Mouse (Mus musculus) MEL (cell line): ENCODE measurements around the gene Ryr3. TPM values are rescaled to one million over a fixed set of nuclear protein-coding genes. Genes with fewer than 3 reads are reported as not detected.

Source experiments
- DNase-seq: peaks from one replicate; pipeline ENCODE4 v3.0.0; 2011; ENCODE audit warnings: low read depth, low spot score
- H3K27ac ChIP-seq: 2 replicates; pipeline ENCODE4 v1.5.1; 2012; ENCODE audit warnings: low read depth, mild to moderate bottlenecking, control low read depth, low read length, moderate library complexity; ENCODE audit not compliant: control insufficient read depth
- H3K27me3 ChIP-seq, 2 experiments: fragments of 150-350 bp in 1 of 2; sonication (generic) in 1 of 2; 2 replicates each; pipeline ENCODE4 v1.6.1; 2012; ENCODE audit warnings: low read length in 2 of 2, mild to moderate bottlenecking in 2 of 2, improper control_type of control experiment in 1 of 2, moderate library complexity in 1 of 2; ENCODE audit not compliant: insufficient read depth in 2 of 2, control insufficient read depth in 1 of 2
- H3K36me3 ChIP-seq, 2 experiments: 2 replicates each; pipeline ENCODE4 v1.6.1; 2012 to 2014; ENCODE audit warnings: low read length in 2 of 2, improper control_type of control experiment in 1 of 2, inconsistent platforms in 1 of 2, mild to moderate bottlenecking in 1 of 2; ENCODE audit not compliant: insufficient read depth in 2 of 2, control insufficient read depth in 1 of 2
- H3K4me1 ChIP-seq, 2 experiments: fragments of 150-350 bp in 1 of 2; sonication (generic) in 1 of 2; 2 replicates each; pipeline ENCODE4 v1.6.1; 2012; ENCODE audit warnings: low read length in 2 of 2, improper control_type of control experiment in 1 of 2, mild to moderate bottlenecking in 1 of 2; ENCODE audit not compliant: insufficient read depth in 2 of 2, control insufficient read depth in 1 of 2
- H3K4me3 ChIP-seq, 2 experiments: fragments of 150-350 bp in 1 of 2; sonication (generic) in 1 of 2; 2 replicates each; pipeline ENCODE4 v1.5.1; 2012; ENCODE audit warnings: low read depth in 2 of 2, low read length in 2 of 2, mild to moderate bottlenecking in 2 of 2, moderate library complexity in 2 of 2, control low read depth in 1 of 2, improper control_type of control experiment in 1 of 2; ENCODE audit not compliant: control insufficient read depth in 1 of 2, insufficient read depth in 1 of 2
- H3K79me2 ChIP-seq: 2 replicates; pipeline ENCODE4 v1.6.1; 2012; ENCODE audit warnings: mild to moderate bottlenecking, low read length, moderate library complexity; ENCODE audit not compliant: control insufficient read depth, poor library complexity, insufficient read depth
- H3K9ac ChIP-seq: 2 replicates; pipeline ENCODE4 v1.6.1; 2012; ENCODE audit warnings: low read depth, mild to moderate bottlenecking, control low read depth, low read length, moderate library complexity; ENCODE audit not compliant: control insufficient read depth, poor library complexity, severe bottlenecking
- H3K9me3 ChIP-seq: fragments of 150-350 bp; sonication (generic); replicated peaks from 2 replicates; pipeline ENCODE4 v1.6.1; 2012; ENCODE audit warnings: mild to moderate bottlenecking, low read length, improper control_type of control experiment, moderate library complexity; ENCODE audit not compliant: insufficient read depth
- BHLHE40 ChIP-seq: IDR thresholded peaks from 2 replicates; pipeline ENCODE4 v1.6.1; 2012; ENCODE audit warnings: low read depth, mild to moderate bottlenecking, inconsistent platforms, low read length, improper control_type of control experiment, borderline replicate concordance
- CHD1 ChIP-seq: IDR thresholded peaks from 2 replicates; pipeline ENCODE4 v1.6.1; 2012; ENCODE audit warnings: low read depth, mild to moderate bottlenecking, inconsistent platforms, low read length, improper control_type of control experiment
- E2F4 ChIP-seq: IDR thresholded peaks from 2 replicates; pipeline ENCODE4 v1.6.1; 2011; ENCODE audit warnings: low read depth, low read length, improper control_type of control experiment, borderline replicate concordance
- GABPA ChIP-seq: IDR thresholded peaks from 2 replicates; pipeline ENCODE4 v1.6.1; 2012; ENCODE audit warnings: low read depth, mild to moderate bottlenecking, inconsistent platforms, low read length, improper control_type of control experiment, moderate library complexity
- GATA1 ChIP-seq: IDR thresholded peaks from 2 replicates; pipeline ENCODE4 v1.6.1; 2011; ENCODE audit warnings: low read depth, low read length, improper control_type of control experiment
- HCFC1 ChIP-seq: IDR thresholded peaks from 2 replicates; pipeline ENCODE4 v1.6.1; 2012; ENCODE audit warnings: low read depth, mild to moderate bottlenecking, inconsistent platforms, low read length, improper control_type of control experiment, moderate library complexity
- JUND ChIP-seq: IDR thresholded peaks from 2 replicates; pipeline ENCODE4 v1.6.1; 2011; ENCODE audit warnings: low read depth, mild to moderate bottlenecking, improper control_type of control experiment, low read length
- KAT2A ChIP-seq: conservative IDR thresholded peaks from 2 replicates; pipeline ENCODE4 v1.6.1; 2012; ENCODE audit warnings: low read depth, low read length, improper control_type of control experiment, inconsistent platforms
- MAFK ChIP-seq: IDR thresholded peaks from 2 replicates; pipeline ENCODE4 v1.6.1; 2011; ENCODE audit warnings: low read depth, mild to moderate bottlenecking, low read length, improper control_type of control experiment, borderline replicate concordance
- MAX ChIP-seq: IDR thresholded peaks from 2 replicates; pipeline ENCODE4 v1.6.1; 2011; ENCODE audit warnings: low read length, improper control_type of control experiment
- MAZ ChIP-seq: IDR thresholded peaks from 2 replicates; pipeline ENCODE4 v1.6.1; 2012; ENCODE audit warnings: low read depth, mild to moderate bottlenecking, inconsistent platforms, low read length, improper control_type of control experiment
- MEF2A ChIP-seq: IDR thresholded peaks from 2 replicates; pipeline ENCODE4 v1.6.1; 2014; ENCODE audit warnings: low read depth, mild to moderate bottlenecking, inconsistent platforms, low read length, improper control_type of control experiment; ENCODE audit not compliant: poor library complexity, insufficient replicate concordance, severe bottlenecking; ENCODE audit errors: extremely low read depth
- MXI1 ChIP-seq: IDR thresholded peaks from 2 replicates; pipeline ENCODE4 v1.6.1; 2011; ENCODE audit warnings: mild to moderate bottlenecking, low read depth, low read length, improper control_type of control experiment
- NELFE ChIP-seq: IDR thresholded peaks from 2 replicates; pipeline ENCODE4 v1.6.1; 2011; ENCODE audit warnings: low read depth, low read length, improper control_type of control experiment
- POLR2A ChIP-seq, 2 experiments: IDR thresholded peaks; 2 replicates each; pipeline ENCODE4 v1.6.1; 2011 to 2012; ENCODE audit warnings: low read length in 2 of 2, mild to moderate bottlenecking in 2 of 2, control low read depth in 1 of 2, improper control_type of control experiment in 1 of 2, low read depth in 1 of 2, moderate library complexity in 1 of 2; ENCODE audit not compliant: control insufficient read depth in 1 of 2, insufficient read depth in 1 of 2, poor library complexity in 1 of 2
- POLR2AphosphoS2 ChIP-seq: IDR thresholded peaks from 2 replicates; pipeline ENCODE4 v1.6.1; 2011; ENCODE audit warnings: low read length, improper control_type of control experiment
- RAD21 ChIP-seq: IDR thresholded peaks from 2 replicates; pipeline ENCODE4 v1.6.1; 2011; ENCODE audit warnings: mild to moderate bottlenecking, low read depth, low read length, improper control_type of control experiment
- SIN3A ChIP-seq: IDR thresholded peaks from 2 replicates; pipeline ENCODE4 v1.6.1; 2012; ENCODE audit warnings: low read length, improper control_type of control experiment, inconsistent platforms
- SMC3 ChIP-seq: IDR thresholded peaks from 2 replicates; pipeline ENCODE4 v1.6.1; 2011; ENCODE audit warnings: low read depth, low read length, improper control_type of control experiment
- TCF12 ChIP-seq: IDR thresholded peaks from 2 replicates; pipeline ENCODE4 v1.6.1; 2014; ENCODE audit warnings: low read depth, mild to moderate bottlenecking, inconsistent platforms, low read length, improper control_type of control experiment, moderate library complexity
- UBTF ChIP-seq: IDR thresholded peaks from 2 replicates; pipeline ENCODE4 v1.6.1; 2012; ENCODE audit warnings: low read depth, mild to moderate bottlenecking, inconsistent platforms, low read length, improper control_type of control experiment, moderate library complexity, borderline replicate concordance; ENCODE audit not compliant: insufficient read depth
- USF1 ChIP-seq: IDR thresholded peaks from 2 replicates; pipeline ENCODE4 v1.6.1; 2014; ENCODE audit warnings: low read depth, mild to moderate bottlenecking, inconsistent platforms, low read length, improper control_type of control experiment, moderate library complexity
- USF2 ChIP-seq, 2 experiments: IDR thresholded peaks; 2 replicates each; pipeline ENCODE4 v1.6.1; 2011 to 2012; ENCODE audit warnings: improper control_type of control experiment in 2 of 2, low read length in 2 of 2, borderline replicate concordance in 1 of 2, inconsistent platforms in 1 of 2, low read depth in 1 of 2, mild to moderate bottlenecking in 1 of 2; ENCODE audit not compliant: insufficient read depth in 1 of 2
- ZC3H11A ChIP-seq: IDR thresholded peaks from 2 replicates; pipeline ENCODE4 v1.6.1; 2012; ENCODE audit warnings: low read depth, mild to moderate bottlenecking, inconsistent platforms, low read length, improper control_type of control experiment
- polyA plus RNA-seq, 2 experiments: library from polyadenylated mRNA; stranded (reverse) in 1 of 2; unstranded in 1 of 2; fragments of >175 nt in 1 of 2; fragments of >200 nt in 1 of 2; gene quantifications; 2 replicates each; pipeline versions ENCODE4 v1.2.1 to v1.2.4; 2012; ENCODE audit warnings: low replicate concordance in 2 of 2, low read depth in 1 of 2; ENCODE audit not compliant: insufficient read length in 2 of 2, insufficient read depth in 1 of 2, missing spikeins in 1 of 2
- total RNA-seq: library from RNA; depleted of rRNA; stranded (reverse); fragments of 300-350 nt; gene quantifications from 2 replicates; pipeline ENCODE4 v1.2.3, GENCODE M21; 2012

The Ryr3 gene
- total and polyA plus RNA-seq, 3 experiments, result 0.04 TPM; not detected in 2

GRCm38 (mm10) chr2:113119080-113119479 is 97.8 kb downstream of the Ryr3 start:
- H3K36me3 ChIP-seq, result no peaks in the 10 kb centered on the region
- no peak overlapping the region for H3K9ac ChIP-seq
- no peak for DNase-seq
- H3K79me2 ChIP-seq, result no peaks in the 10 kb centered on the region
- no peak overlapping the region for H3K27ac ChIP-seq
- no peak for TF ChIP-seq MAZ
- no peak for TF ChIP-seq MEF2A
- TF ChIP-seq E2F4, result no peak
- no peak for TF ChIP-seq USF1
- TF ChIP-seq TCF12, result no peak
- TF ChIP-seq MXI1, result no peak
- TF ChIP-seq MAX, result no peak
- TF ChIP-seq ZC3H11A, result no peak
- no peak for TF ChIP-seq UBTF
- no peak for TF ChIP-seq JUND
- no peak for TF ChIP-seq GABPA
- no peaks in the 10 kb centered on the region for H3K27me3 ChIP-seq
- H3K9me3 ChIP-seq, result no peaks in the 10 kb centered on the region
- no peak overlapping the region for H3K4me3 ChIP-seq
- no peaks in the 10 kb centered on the region for H3K4me1 ChIP-seq

- Histone ChIP-seq H3K9me3 (no peaks in the 10 kb centered on the region), H3K79me2 (no peaks in the 10 kb centered on the region), H3K27me3 (no peaks in the 10 kb centered on the region), H3K4me1 (no peaks in the 10 kb centered on the region), H3K4me3 (no peak overlapping the region), H3K9ac (no peak overlapping the region), H3K27ac (no peak overlapping the region), H3K36me3 (no peaks in the 10 kb centered on the region)
- TF ChIP-seq CHD1 (no peak), BHLHE40 (no peak), MAFK (no peak), POLR2A (IDR thresholded peaks at IDR 0.05; ENCODE audit: control insufficient read depth in 1 of 2, insufficient read depth in 1 of 2, low read depth in 1 of 2, low read length in 2 of 2, poor library complexity in 1 of 2) (no peak), USF1 (no peak), SIN3A (no peak), KAT2A (no peak), MXI1 (no peak), POLR2AphosphoS2 (no peak), SMC3 (no peak), MAZ (no peak), NELFE (no peak), USF2 (IDR thresholded peaks at IDR 0.05; ENCODE audit: borderline replicate concordance in 1 of 2, insufficient read depth in 1 of 2, low read depth in 1 of 2, low read length in 2 of 2) (no peak), RAD21 (no peak), GATA1 (no peak), MEF2A (no peak), UBTF (no peak), HCFC1 (no peak)
- no peak for DNase-seq
These were observed 100.1 kb downstream of the Ryr3 start for GRCm38 (mm10) chr2:113116788-113117187.
